Mouse (Mus musculus) T-helper 17 cell (primary cell): Measurements from ENCODE around the gene Cwc22.

Source experiments
- in situ Hi-C, 2 experiments: fragments of 300-600 bp; cut with MboI, MseI; formaldehyde crosslinking; loops; 1 replicate in 1 of 2; 2 replicates in 1 of 2; pipeline ENCODE4 v1.15.1; 2025; ENCODE audit warnings: high pct_unique_total_duplicates in 2 of 2

The Cwc22 gene

GRCm38 (mm10) chr2:77971871-77972270 lies 25.7 kb upstream of the Cwc22 start:
- in situ Hi-C loops, result no loop called here

GRCm38 (mm10) chr2:77971361-77971760 lies 25.2 kb upstream of the Cwc22 start:
- in situ Hi-C loops, result no loop called here

GRCm38 (mm10) chr2:77970556-77970955 lies 24.4 kb upstream of the Cwc22 start:
- in situ Hi-C loops, result no loop called here

DNA sequence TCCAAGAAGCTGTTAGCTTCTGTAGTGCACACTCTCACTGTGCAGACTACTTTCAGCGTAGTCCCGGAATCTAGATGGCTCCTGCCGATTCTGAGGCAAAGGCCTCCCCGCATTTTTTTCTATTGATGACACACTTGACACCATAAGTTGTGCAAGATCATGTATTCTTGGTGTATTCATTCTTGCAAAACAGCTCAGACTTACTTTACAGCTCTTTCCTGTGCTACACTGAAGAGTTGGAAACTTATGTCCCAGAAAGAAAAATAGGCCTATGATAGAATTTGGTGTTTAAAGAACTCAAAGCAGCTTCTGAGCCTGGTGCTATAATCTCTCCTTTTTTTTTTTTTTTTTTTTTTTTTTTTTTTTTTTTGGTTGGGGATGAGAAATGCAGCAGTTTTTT lies 23.8 kb upstream of the Cwc22 start:
- in situ Hi-C loops, result no loop called here

DNA sequence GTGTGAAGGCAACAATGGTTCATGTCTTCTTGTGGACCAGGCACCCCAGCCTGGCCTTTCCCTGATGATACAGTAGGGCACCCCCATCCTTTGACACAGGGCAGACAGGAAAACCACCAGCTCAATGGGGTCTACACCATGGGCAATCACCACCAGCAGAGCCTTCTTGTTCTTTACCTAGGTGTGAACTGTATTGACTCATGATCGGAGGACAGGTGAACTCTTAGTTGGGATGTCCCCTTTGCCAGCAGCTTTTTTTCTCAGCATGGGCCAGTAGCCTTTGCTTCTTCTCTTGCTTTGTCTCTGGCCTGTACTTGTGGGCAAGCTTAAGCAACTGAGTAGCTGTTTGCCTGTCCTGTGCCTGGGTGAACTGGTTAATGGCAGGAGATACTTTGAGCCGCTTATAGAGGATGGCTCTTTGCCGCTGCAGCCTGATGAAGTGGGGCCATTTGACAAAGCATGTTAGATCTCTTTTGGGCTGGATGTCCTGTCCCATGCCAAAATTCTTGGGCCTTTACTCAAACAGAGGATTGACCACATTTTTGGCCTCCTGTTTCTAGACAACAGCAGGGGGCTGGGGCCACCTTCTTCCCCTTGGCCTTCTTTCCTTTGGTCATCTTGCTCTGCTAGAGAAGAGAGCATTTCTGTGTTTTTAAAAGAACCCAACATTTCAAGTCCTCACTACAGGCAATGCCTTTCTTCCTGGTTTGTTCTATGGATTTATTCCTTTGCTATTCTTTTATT lies 16.4 kb upstream of the Cwc22 start:
- in situ Hi-C loops, result no loop called here

DNA sequence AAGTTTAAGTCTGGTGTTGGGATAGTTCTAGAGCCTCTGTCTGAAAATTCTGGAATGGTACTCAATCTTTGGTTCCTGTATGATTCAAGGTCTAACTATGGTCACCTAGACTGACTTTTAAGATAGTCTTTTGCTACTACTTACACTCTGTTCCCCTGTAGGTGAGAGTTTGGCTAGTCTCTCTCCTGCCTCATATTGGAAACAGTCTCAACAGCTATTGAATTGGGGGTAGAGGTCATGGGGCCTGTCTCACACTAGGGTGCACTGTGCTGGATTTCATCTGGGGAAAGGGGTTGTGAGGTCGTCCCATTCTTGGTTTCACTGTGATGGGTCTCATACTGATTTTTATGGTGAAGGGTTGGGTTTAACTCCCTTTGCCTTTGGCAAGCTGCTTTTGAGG lies 15.1 kb upstream of the Cwc22 start:
- in situ Hi-C loops, result no loop called here

GRCm38 (mm10) chr2:77960711-77961110 lies 14.5 kb upstream of the Cwc22 start:
- in situ Hi-C loops, result no loop called here

GRCm38 (mm10) chr2:77959341-77959740 lies 13.2 kb upstream of the Cwc22 start:
- in situ Hi-C loops, result no loop called here

DNA sequence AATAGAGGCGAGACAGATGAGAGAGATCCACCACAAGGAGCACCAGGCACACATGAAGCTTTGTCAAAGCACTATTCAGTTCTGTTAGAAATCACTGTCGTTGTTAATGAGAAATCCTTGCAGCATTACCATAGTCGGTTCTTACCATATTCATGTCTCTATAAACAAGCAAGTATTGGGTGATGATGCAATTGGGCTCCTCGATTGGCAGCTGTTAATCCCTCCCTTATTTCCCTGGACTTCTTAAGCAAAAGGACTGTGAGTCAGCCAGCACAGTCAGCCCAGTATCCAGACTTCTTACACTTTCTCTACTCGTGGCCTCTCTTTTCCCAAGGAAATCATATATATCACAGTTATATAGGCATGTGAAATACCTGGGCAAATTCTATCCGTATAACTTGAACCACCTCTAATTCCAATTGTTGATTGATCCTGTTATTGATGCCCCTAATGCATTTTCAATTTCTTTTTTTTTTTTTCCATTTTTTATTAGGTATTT lies 5.3 kb upstream of the Cwc22 start:
- in situ Hi-C loops, result no loop called here

DNA sequence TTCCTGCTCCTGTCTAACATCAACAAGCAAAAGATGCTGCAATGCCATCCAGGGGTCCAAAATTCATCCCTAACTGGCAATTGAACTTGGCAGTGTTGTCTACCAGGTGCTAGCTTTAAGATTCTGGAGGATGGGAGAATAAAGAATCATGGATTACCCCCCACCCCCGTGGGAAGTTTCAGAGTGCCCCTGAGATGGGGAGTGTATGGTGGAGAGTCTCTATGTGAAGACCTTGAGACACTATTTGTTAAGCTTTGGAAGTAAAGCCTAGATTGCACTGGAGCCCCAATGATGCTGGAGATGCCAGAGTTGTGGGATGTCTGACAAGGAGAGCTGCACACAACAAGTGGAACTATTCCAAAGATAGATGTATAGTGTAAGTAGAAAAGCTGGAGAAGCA lies 3.9 kb upstream of the Cwc22 start:
- in situ Hi-C loops, result no loop called here

DNA sequence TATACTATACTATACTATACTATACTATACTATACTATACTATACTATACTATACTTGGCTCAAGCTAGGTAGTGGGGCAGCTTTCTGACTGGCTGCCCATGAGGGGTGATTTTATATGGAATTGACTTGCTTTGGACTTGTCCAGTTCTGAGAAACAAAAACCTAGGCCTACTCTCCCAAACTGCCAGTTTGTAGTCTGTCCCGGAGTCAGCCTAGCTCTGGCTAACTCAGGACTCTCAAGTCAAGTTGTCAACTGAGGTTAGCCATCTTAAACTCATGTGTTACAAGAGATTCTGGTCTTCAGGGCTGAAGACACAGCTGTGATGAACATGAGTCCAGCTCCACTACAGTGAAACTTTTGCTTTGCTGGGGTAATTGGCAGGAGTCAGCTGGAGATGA lies 3.3 kb upstream of the Cwc22 start:
- in situ Hi-C loops, result loop anchor here (5.0 to 25.0 kb wide), 5 partner anchors 78 to 1545 kb away; partner anchors contain the start of genes Plekha3 (in 1 of the 2) and Ube2e3 (in 1 of the 2)

- in situ Hi-C loops, result loop anchor here (5.0 to 25.0 kb wide), 5 partner anchors 78 to 1546 kb away; partner anchors contain the start of genes Plekha3 (in 1 of the 2) and Ube2e3 (in 1 of the 2)
Observed at GRCm38 (mm10) chr2:77948921-77949320, 2.7 kb upstream of the Cwc22 start.

GRCm38 (mm10) chr2:77948126-77948525 lies 2.0 kb upstream of the Cwc22 start:
- in situ Hi-C loops, result loop anchor here (5.0 to 25.0 kb wide), 5 partner anchors 79 to 1547 kb away; partner anchors contain the start of genes Plekha3 (in 1 of the 2) and Ube2e3 (in 1 of the 2)

- in situ Hi-C loops, result loop anchor here (5.0 to 25.0 kb wide), 5 partner anchors 80 to 1547 kb away; partner anchors contain the start of genes Plekha3 (in 1 of the 2) and Ube2e3 (in 1 of the 2)
Observed at GRCm38 (mm10) chr2:77947161-77947870, 1.1 kb upstream of the Cwc22 start.

GRCm38 (mm10) chr2:77944860-77945595 lies 1.1 kb downstream of the Cwc22 start:
- in situ Hi-C loops, result loop anchor here (5.0 to 25.0 kb wide), 5 partner anchors 82 to 1550 kb away; partner anchors contain the start of genes Plekha3 (in 1 of the 2) and Ube2e3 (in 1 of the 2)

DNA sequence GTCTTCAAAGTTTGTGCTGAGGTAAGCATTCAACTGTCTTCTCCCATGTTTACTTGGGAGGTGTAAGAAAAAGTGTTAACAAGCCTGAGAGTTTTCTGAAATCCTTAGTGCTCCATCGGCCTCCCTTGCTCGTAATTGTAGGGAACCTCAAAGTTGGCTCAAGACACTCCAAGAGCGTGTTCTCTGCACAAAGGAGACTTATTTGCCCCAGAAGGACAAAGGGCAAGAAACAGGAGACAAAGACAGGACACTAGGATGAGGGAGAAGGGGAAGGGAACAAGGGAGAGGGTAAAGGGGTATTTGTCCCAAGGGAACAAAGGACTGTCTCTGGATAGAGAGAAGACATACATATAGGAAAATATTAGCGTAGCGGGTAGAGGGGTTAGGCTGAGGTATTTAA lies 1.9 kb downstream of the Cwc22 start:
- in situ Hi-C loops, result loop anchor here (10.0 to 25.0 kb wide), 4 partner anchors 918 to 1551 kb away; partner anchors contain the start of genes Plekha3 (in 1 of the 2) and Ube2e3 (in 1 of the 2)

GRCm38 (mm10) chr2:77941944-77942343 lies 4.2 kb downstream of the Cwc22 start:
- in situ Hi-C loops, result loop anchor here (10.0 to 25.0 kb wide), 4 partner anchors 920 to 1553 kb away; partner anchors contain the start of genes Plekha3 (in 1 of the 2) and Ube2e3 (in 1 of the 2)

GRCm38 (mm10) chr2:77938317-77938716 lies 7.9 kb downstream of the Cwc22 start:
- in situ Hi-C loops, result loop anchor here in 1 of 2 experiments (25.0 kb wide), 3 partner anchors 924 to 1349 kb away; partner anchors contain the start of genes Plekha3 and Ube2e3

DNA sequence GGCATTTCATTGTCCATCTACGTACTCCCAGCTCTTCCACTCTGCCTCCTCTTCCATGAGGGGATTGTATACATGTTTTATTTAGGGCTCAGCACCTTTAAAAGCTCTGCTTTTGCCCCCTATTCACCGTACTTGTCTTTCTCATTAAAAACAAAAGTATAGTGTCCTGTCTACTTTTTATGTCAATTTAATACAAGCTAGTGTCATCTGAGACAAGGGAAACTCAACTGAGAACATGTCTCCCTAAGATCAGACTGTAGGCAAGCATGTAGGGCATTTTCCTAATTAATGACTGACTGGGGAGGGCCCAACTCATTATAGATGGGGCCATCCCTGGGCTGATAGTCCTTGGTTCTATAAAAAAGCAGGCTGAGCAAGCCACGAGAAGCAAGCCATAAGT lies 8.4 kb downstream of the Cwc22 start:
- in situ Hi-C loops, result loop anchor here in 1 of 2 experiments (25.0 kb wide), 3 partner anchors 924 to 1349 kb away; partner anchors contain the start of genes Plekha3 and Ube2e3

DNA sequence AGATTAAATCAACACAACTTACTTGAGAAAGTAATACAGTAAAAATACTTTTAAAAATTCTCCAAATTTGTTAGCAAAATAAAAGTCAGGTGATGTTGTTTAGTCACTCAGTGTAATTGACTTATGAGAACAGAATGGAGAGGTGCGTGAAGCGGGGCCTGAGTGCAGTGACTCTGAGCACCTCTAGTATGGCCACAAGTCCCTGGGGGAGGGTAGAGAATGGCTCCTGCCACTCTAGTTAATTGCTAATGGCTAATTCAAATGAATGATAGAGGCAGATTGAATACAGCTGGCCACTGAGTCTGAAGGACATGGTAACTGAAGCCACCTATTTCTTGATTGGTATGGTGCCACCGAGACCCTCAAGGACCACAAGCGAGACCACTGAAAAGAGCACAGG lies 12.0 kb downstream of the Cwc22 start:
- in situ Hi-C loops, result loop anchor here in 1 of 2 experiments (25.0 kb wide), 3 partner anchors 928 to 1353 kb away; partner anchors contain the start of genes Plekha3 and Ube2e3

DNA sequence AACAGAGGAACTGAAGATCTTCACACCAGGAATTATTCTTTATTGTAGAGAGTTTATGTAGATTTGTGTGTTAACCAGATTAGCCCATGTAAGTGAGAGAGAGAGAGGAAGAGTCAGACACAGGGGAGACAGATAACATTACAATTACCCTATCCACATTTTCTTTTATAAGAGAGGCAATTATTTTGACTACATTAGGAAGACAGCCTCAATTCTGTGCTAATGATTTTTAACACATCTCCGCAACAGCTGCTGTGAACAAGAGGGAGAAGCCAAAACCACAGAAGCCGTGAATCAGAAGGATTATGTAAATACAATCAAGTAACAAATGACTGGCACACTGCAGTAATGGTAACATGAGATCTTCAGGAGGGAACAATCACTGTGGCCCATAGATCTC lies 12.5 kb downstream of the Cwc22 start:
- in situ Hi-C loops, result loop anchor here in 1 of 2 experiments (25.0 kb wide), 3 partner anchors 929 to 1354 kb away; partner anchors contain the start of genes Plekha3 and Ube2e3
